Mouse (Mus musculus): Measurements from ENCODE around the gene Calm3.

Gene Calm3

DNA sequence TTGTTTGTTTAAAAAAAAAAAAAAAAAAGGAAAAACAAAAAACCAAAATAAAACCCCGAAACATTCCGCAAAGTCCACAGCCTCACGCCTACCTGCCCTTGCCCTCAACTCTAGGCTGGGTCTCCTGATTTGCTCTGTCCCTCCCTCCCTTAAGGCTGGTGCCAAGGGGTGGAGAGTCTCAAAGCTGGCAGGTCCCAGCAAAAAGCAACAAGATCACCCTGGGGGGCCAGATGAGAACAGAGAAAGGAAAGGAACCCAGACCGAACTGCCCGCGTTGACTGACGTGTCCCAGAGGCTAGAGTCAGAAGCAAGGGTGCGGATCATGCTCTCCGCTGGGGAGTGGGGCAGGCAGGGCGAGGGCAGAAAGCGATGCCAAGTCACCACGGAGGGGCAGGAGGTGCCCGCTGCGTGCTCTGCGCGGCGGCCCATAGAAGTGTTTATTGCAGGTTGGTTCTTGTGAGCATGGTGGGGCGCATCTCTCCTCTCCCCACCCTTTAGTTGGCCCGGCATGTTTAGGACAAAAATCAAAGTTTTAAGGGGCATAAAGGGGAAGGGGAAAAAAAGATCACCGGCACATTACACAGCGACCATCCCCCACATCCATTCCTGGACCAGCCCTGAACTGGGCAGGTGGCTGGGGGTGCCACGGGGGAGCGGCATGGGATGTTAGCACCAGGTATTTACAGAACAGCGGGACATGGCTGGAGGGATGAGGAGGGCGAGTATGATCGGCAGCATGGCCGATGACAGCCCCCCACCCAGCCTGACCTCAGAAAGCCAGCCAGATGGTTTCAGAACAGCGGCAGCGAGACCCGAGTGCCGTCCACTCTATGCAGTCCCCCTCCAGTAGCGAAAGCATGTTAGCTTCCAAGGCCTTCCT is 8.2 kb downstream of the Calm3 start:
- no peak for DNase-seq (ENCODE audit: low spot score in 2 of 2)

DNA sequence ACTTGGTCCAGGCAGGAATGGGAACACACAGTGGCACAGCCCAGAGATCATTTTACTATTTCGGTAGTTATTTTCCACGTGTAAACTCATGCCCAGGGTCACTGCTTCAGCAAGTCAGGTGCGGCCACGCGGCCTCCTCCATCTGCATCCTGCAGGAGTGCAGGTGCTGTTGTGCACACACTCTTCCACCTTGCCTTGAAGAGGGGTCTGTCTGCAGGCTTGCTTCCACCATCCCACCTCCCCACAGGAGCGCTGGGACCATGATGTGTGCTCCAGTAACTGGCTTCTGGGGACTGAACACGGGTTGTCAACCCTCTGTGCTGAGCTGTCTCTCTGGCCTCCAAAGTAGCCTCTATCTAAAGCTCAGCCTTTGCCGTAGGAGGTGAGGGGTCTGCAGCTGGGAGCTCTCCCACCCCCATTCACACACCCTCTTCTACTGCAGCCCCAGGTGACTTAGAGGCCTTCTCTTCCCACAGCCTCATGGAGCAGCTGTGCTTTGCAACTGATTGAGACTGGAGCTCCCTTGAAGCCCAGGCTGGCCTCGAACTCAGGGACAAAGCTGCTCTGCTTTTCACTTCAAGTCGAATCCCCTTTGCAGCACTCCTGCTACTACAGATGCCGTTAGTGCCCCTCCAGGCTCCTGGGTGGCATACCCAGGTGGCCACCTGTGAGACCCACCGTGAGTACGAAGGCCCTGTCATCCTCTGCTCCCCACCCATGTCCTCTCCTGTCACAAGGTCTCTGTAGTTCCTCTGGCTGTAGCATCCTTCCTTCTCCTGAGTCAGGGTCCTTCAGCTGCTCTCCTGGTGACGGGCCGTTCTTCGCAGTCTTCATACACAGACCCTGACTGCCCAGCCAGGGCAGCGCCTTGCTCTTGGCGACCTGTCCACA is 9.2 kb downstream of the Calm3 start:
- no peak for DNase-seq (ENCODE audit: low spot score in 2 of 2)

DNA sequence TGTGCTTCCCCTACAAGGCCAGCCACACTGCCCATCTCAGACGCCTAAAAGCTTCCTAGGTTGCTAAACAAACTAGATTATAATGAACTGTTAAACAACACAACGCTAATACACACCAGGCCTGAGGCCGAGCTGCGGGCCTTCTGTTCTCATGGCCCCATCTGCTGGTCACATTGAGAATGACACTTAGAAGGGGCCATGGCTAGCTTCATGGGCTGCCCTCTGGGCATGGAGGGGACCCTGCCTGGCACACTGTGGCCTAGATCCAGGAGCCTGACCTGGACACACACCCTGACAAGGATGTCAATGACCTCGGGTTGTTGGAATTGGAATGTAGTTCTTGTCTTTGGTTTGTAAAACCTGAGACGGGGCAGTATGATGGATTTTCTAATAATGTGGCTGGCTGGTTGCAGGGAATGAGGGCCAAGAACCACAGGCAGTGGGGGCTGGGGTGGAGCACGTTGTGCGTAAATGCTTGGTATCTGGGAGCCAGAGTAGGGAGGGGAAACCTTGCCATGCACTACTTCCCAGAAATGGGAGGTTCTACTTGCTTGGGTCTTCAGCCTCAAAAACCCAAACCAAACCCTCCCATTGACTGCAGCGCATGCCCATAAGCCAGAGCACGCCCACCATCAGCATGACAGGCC is 10.0 kb downstream of the Calm3 start:
- DNase-seq (ENCODE audit: low spot score in 2 of 2): peak in 1 of 2 experiments; percentile 56

DNA sequence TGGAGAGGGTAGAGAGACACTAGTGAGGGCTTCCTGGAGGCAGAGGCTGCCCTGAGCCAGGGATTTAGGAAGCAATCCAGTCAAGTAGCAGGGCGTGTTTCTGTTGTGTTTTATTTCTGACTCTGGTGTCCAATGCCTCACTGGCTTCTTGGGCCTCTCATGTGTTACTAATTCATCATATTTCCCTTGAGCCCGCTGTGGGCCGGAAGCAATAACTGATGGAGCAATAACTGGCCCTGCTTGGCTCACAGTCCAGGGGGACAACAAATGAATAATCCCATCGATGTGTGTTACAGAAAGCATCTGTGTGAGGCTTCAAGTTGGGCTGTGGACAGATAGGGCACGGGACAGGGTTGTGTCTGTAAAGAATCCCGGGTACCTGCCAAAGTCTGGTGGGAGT is 11.6 kb downstream of the Calm3 start:
- DNase-seq (ENCODE audit: low spot score in 2 of 2): no peak

DNA sequence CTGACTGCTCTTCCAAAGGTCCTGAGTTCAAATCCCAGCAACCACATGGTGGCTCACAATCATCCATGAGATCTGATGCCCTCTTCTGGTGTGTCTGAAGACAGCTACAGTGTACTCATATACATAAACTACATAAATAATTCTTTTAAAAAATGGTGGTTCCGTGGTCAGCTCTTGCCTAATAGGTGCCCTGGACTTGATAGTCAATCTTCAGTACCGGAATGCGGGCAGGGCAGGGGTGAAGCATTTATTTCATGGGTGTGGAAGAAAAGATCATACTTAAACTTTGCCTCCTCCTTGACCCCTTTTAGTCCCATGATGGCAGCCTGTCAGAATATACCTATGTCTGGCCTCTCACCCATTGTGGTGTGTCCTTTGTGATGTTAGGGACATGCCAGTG is 12.0 kb downstream of the Calm3 start:
- no peak for DNase-seq (ENCODE audit: low spot score in 2 of 2)

GRCm38 (mm10) chr7:16909909-16910308 is 14.0 kb downstream of the Calm3 start:
- DNase-seq (ENCODE audit: low spot score in 2 of 2): no peak

DNA sequence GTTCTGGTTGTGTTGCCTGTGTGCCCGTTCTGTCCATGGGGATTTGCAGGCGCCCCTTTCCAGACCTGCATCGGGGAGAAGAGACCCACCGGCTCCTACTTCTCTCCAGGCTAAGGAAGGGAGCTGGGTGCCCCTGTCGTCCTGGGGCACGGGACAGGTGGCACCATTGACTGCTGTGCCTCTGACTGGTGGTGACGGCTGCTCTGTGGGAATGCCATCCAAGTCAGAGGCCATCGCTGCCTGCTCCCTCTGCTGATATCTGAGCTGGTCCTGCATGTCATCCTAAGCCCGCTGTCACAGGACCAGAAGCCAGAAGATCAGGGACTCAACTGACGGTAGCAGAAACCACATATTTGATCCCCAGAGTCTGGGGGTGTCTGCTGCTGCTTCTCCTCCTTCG is 15.1 kb downstream of the Calm3 start:
- no peak for DNase-seq (ENCODE audit: low spot score in 2 of 2)

DNA sequence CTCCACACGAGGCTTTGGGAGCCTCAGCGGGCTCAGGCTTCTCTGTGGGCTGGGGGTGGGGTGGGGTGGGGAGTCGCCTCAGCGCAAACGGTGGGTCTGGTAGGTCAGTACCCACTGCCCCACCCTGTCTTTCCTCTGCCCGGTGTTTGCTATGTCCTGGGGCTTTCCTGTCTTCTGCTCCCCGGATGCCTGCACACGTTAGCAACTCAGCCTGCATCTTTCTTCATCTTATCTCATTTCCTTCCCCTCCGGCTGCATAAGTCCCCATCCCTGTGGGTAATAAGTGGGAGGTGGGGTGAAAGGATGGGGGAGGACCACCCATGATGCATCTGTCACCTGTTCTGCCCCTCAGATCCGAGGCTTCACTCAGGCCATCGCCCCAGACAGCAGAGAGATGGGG is 15.5 kb downstream of the Calm3 start:
- DNase-seq (ENCODE audit: low spot score in 2 of 2): no peak

- DNase-seq (ENCODE audit: low spot score in 2 of 2): no peak
These were observed 16.1 kb downstream of the Calm3 start for GRCm38 (mm10) chr7:16907842-16908241.

GRCm38 (mm10) chr7:16906889-16907559 is 16.9 kb downstream of the Calm3 start:
- no peak for DNase-seq (ENCODE audit: low spot score in 2 of 2)

DNA sequence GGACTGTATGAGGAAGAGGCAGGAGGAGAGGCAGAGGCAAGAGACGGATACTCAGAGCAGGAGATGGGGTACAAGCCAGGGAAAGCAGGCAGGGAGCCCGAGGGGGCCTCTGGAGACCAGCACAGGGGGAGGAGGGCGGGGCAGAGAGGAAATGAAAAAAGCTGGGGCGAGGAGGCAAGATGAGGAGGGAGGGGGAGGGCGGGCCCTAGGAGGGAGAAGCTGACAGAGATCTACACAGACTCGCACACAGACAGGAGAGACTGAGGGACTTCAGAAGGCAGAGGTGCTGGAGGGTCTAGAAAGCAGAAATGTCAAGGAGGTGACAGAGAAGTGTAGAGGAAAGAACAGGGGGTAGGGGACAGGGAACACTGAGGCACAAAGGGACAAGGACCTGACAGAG is 17.6 kb downstream of the Calm3 start, which contains the start of gene Ptgir:
Gene Ptgir, plus strand, starts transcription at position 210 of the 400 bp plus-strand sequence.
- DNase-seq (ENCODE audit: low spot score in 2 of 2): no peak

GRCm38 (mm10) chr7:16905491-16906021 is 18.4 kb downstream of the Calm3 start:
- DNase-seq (ENCODE audit: low spot score in 2 of 2): no peak

- no peak for DNase-seq (ENCODE audit: low spot score in 2 of 2)
These were observed 19.7 kb downstream of the Calm3 start for GRCm38 (mm10) chr7:16904120-16904675.

DNA sequence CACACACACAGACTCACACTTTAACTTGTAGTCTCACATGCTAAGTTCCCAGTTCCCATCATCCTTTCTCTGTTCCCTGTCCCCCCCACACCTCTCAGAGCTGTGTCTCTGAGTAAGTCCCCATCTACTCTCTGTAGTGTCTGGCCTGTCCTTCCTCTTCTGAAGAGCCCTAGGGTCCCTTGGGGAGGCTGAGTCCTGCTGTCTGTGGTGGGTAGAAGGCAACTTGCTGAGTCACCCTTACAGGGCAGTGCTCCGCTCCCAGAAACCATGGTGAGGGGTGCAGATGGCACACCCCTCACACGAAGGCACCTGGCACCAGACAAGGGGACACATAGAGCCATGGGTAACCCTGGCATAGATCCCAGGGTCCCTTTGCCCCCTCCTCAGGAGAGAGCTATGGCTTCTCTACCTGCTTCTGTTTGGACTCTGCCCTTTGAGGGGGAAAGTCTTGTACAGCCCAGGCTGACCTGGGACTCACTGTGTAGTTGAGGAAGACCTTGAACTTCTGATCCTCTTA is 20.4 kb downstream of the Calm3 start:
- DNase-seq (ENCODE audit: low spot score in 2 of 2): no peak

- no peak for DNase-seq (ENCODE audit: low spot score in 2 of 2)
These were observed 23.4 kb downstream of the Calm3 start for GRCm38 (mm10) chr7:16900526-16900925.

GRCm38 (mm10) chr7:16895511-16895910 is 28.4 kb downstream of the Calm3 start:
- DNase-seq (ENCODE audit: low spot score in 2 of 2): no peak

DNA sequence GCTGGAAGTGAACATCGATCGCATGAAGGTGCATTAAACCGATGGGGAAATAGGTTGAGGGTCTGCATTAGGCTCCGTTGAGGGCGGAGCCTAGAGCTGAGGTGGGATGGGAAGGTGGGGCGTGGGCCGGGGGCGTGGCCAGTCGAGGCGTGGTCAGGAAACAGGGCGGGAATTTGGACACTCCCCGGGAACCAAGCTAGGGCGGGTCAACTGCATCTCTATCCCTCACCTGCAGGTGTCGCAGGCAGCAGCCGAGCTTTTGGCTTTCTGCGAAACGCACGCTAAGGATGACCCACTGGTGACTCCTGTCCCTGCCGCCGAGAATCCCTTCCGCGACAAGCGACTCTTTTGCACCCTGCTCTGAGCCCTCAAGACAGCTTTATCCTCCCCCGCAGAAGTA is 28.9 kb downstream of the Calm3 start:
- peak in 1 of 2 experiments; percentile 66 for DNase-seq (ENCODE audit: low spot score in 2 of 2)

- DNase-seq (ENCODE audit: low spot score in 2 of 2): no peak
These were observed 29.6 kb downstream of the Calm3 start for GRCm38 (mm10) chr7:16894279-16894678.

GRCm38 (mm10) chr7:16893612-16894011 is 30.3 kb downstream of the Calm3 start:
- no peak for DNase-seq (ENCODE audit: low spot score in 2 of 2)

DNA sequence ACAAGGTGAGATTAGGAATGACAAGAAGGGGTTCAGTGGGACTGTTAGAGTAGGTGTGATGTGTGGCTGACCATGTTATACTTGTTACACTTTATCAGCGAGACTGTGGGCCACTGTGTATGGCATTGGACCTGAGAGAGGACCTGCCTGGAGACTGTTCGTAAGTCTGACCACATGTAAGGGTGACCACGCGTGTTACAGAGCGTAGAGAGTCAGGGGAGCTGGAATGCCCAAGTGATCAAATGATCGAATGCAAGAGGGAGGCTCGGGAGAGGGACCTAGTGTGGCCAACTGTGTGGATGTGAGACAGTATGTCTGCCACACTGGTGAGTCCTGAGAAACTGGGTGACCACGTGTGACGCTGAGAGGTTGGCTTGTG is 31.6 kb downstream of the Calm3 start:
- DNase-seq (ENCODE audit: low spot score in 2 of 2): no peak
